Mouse (Mus musculus) liver, adult 2 months (tissue): ENCODE measurements at regions not wholly inside any gene's neighbourhood (a gene's known extent, or its start where the extent isn't known, plus 50 kb on each side); places are given as distances from the start of the nearest gene placed in this dataset.
A peak's percentile ranks its signal among the peaks of the same experiment; 100 is the strongest.

Experiments
- DNase-seq: peaks from one replicate; pipeline ENCODE4 v3.0.0-alpha.2; 2011; ENCODE audit warnings: low read depth, low spot score; ENCODE audit errors: extremely low read depth
- H3K27ac ChIP-seq: fragments of 200-500 bp; replicated peaks from 2 replicates; pipeline ENCODE4 v1.5.1; 2012; ENCODE audit warnings: low read depth, mild to moderate bottlenecking, control low read depth, inconsistent platforms, low read length; ENCODE audit not compliant: insufficient read depth
- H3K27me3 ChIP-seq: fragments of 200-500 bp; 2 replicates; pipeline ENCODE4 v1.6.1; 2012; ENCODE audit warnings: mild to moderate bottlenecking, moderate library complexity, low read length, inconsistent platforms; ENCODE audit not compliant: control insufficient read depth, insufficient read depth
- H3K36me3 ChIP-seq: fragments of 200-500 bp; 2 replicates; pipeline ENCODE4 v1.6.1; 2012; ENCODE audit warnings: low read length, inconsistent platforms; ENCODE audit not compliant: control insufficient read depth, insufficient read depth
- H3K4me1 ChIP-seq: fragments of 200-500 bp; 2 replicates; pipeline ENCODE4 v1.6.1; 2011; ENCODE audit warnings: low read length; ENCODE audit not compliant: control insufficient read depth, insufficient read depth
- H3K4me3 ChIP-seq: fragments of 200-500 bp; 2 replicates; pipeline ENCODE4 v1.5.1; 2011; ENCODE audit warnings: low read depth, mild to moderate bottlenecking, control low read depth, low read length, moderate library complexity; ENCODE audit not compliant: insufficient read depth
- H3K79me2 ChIP-seq: fragments of 200-500 bp; 2 replicates; pipeline ENCODE4 v1.6.1; 2012; ENCODE audit warnings: inconsistent platforms, mild to moderate bottlenecking, low read length, moderate library complexity; ENCODE audit not compliant: control insufficient read depth, insufficient read depth
- H3K9ac ChIP-seq: fragments of 200-500 bp; 2 replicates; pipeline ENCODE4 v1.6.1; 2012; ENCODE audit warnings: low read depth, mild to moderate bottlenecking, control low read depth, inconsistent platforms, low read length
- CTCF ChIP-seq: fragments of 200-500 bp; IDR thresholded peaks from 2 replicates; pipeline ENCODE4 v1.5.1; 2011; ENCODE audit warnings: low read depth, low read length, control low read depth
- POLR2A ChIP-seq: fragments of 200-500 bp; IDR thresholded peaks from 2 replicates; pipeline ENCODE4 v1.6.1; 2011; ENCODE audit warnings: low read length, control low read depth; ENCODE audit not compliant: insufficient read depth; ENCODE audit errors: extremely low read depth
- WGBS: fragments of 180-500 bp; shearing (Covaris S2); methylation state at CpG from one replicate; pipeline ENCODE4 v1.1.7; 2018; 5-methylcytosine and 5-hydroxymethylcytosine counted together

GRCm38 (mm10) chr10:15405706-15406105 is 687.7 kb upstream of the Gje1 start:
- WGBS = 43% methylated on average over 3 of the region's 3 CpGs
- no peak for DNase-seq
- Histone ChIP-seq H3K27ac (no peak overlapping the region), H3K36me3 (no peaks in the 10 kb centered on the region), H3K79me2 (no peaks in the 10 kb centered on the region), H3K4me3 (no peak overlapping the region), H3K4me1 (no peaks in the 10 kb centered on the region), H3K27me3 (no peaks in the 10 kb centered on the region), H3K9ac (no peak overlapping the region)
- no peak for TF ChIP-seq CTCF
- no peak for TF ChIP-seq POLR2A

DNA sequence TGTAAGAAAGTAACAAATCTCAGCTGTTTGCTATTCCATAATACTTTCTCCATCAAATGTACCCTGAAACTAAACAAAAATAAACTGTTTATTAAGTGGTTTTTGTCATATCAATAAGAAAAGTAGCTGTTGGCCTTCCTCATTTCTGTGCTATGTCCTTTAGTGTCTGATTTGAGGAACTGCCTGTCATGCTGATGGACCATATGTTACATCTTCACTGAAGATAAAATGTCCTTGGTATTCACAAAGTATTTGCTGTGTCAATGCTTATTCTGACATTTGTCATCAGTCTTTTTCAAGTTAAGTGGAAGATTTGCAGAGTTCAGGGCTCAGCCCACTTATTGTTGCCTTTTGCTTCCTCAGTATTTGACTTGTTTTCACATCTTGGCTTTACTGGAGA is 682.0 kb upstream of the Gje1 start:
- no peak for DNase-seq
- TF ChIP-seq POLR2A (no peak), CTCF (no peak)
- Histone ChIP-seq H3K36me3 (no peaks in the 10 kb centered on the region), H3K4me1 (no peaks in the 10 kb centered on the region), H3K27me3 (no peaks in the 10 kb centered on the region), H3K4me3 (no peak overlapping the region), H3K79me2 (no peaks in the 10 kb centered on the region), H3K9ac (no peak overlapping the region), H3K27ac (no peak overlapping the region)

GRCm38 (mm10) chr10:15397114-15397513 is 679.1 kb upstream of the Gje1 start:
- Histone ChIP-seq H3K27ac (no peak overlapping the region), H3K79me2 (no peaks in the 10 kb centered on the region), H3K36me3 (no peaks in the 10 kb centered on the region), H3K4me3 (no peak overlapping the region), H3K4me1 (no peaks in the 10 kb centered on the region), H3K27me3 (no peaks in the 10 kb centered on the region), H3K9ac (no peak overlapping the region)
- peak; percentile 5 for DNase-seq
- 7% methylated on average over 1 of the region's 1 CpGs for WGBS
- no peak for TF ChIP-seq CTCF

DNA sequence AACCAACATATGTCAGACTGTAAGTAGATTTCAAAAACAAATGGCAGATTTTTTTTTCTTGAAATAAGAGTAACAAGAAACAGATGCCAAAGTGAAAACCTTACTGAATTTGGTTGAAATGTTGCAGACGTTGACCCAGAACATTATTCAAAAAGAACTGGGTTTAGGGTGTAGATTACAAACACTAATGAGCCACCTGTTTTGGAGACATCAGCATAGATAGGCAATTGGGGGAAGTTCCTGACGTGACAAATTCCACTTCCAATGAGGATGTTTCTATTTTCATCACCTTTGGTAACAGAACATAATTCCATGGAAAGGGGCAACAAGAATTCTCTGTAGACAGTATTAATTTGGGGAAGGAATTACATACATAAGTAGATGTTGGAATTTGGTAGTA is 677.3 kb upstream of the Gje1 start:
- H3K27me3 ChIP-seq = no peaks in the 10 kb centered on the region
- H3K4me1 ChIP-seq = no peaks in the 10 kb centered on the region
- no peaks in the 10 kb centered on the region for H3K36me3 ChIP-seq
- DNase-seq = no peak
- H3K9ac ChIP-seq = no peak overlapping the region
- no peaks in the 10 kb centered on the region for H3K79me2 ChIP-seq
- no peak overlapping the region for H3K27ac ChIP-seq
- 60% methylated on average over 2 of the region's 2 CpGs for WGBS
- no peak overlapping the region for H3K4me3 ChIP-seq
- no peak for TF ChIP-seq CTCF
- no peak for TF ChIP-seq POLR2A

GRCm38 (mm10) chr10:15392027-15392816 is 674.2 kb upstream of the Gje1 start:
- Histone ChIP-seq H3K27me3 (no peaks in the 10 kb centered on the region), H3K4me1 (no peaks in the 10 kb centered on the region), H3K4me3 (no peak overlapping the region), H3K79me2 (no peaks in the 10 kb centered on the region), H3K27ac (no peak overlapping the region), H3K9ac (no peak overlapping the region), H3K36me3 (no peaks in the 10 kb centered on the region)
- TF ChIP-seq CTCF (no peak), POLR2A (no peak)
- WGBS = 50% methylated on average over 5 of the region's 5 CpGs
- peak; percentile 5 for DNase-seq

DNA sequence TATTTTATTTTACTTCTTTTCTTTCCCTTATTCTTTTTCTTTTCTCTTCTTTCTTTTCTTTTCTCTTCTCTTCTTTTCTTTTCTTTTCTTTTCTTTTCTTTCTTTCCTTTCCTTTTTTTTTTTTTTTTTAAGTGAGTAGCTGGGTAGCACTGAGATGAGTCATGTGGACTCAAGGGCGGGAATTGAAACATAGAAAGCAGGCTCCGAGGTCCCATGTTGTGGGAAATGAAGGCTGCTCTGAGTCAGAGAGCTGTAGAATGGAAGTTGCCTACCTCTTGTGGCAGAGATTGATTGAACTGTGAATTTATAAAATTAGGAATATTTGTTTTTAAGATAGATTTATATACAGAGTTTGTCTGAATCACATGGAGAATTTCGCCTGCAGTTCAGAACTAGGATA is 655.6 kb upstream of the Gje1 start:
- Histone ChIP-seq H3K4me1 (no peaks in the 10 kb centered on the region), H3K36me3 (no peaks in the 10 kb centered on the region), H3K4me3 (no peak overlapping the region), H3K27me3 (no peaks in the 10 kb centered on the region; the same call in 1 of the 2 replicates), H3K27ac (no peak overlapping the region), H3K9ac (no peak overlapping the region), H3K79me2 (no peaks in the 10 kb centered on the region)
- no peak for DNase-seq
- 83% methylated on average over 3 of the region's 3 CpGs for WGBS
- TF ChIP-seq CTCF (no peak), POLR2A (no peak)
